Mouse (Mus musculus): ENCODE data around the gene Dapp1. TPM values are rescaled to one million over a fixed set of nuclear protein-coding genes. Genes with fewer than 3 reads are reported as not detected.
"Not testable (repeated sequence)": the region's sequence is repeated elsewhere in the genome, so short reads cannot be mapped to it uniquely, and the experiment has no call there.

Gene Dapp1
- polyA plus RNA-seq, 1 experiment from 2014 or later = 15.4 TPM

GRCm38 (mm10) chr3:137969951-137970350, 11.4 kb downstream of the Dapp1 start:
- Histone ChIP-seq H3K27me3 (ENCODE audit: control insufficient read depth, insufficient read depth, low read length) (no peaks in the 10 kb centered on the region), H3K9ac (ENCODE audit: low read depth, low read length) (0 out of 2 replicates have a peak overlapping the region, but pooled peaks have one; percentile 22), H3K9me3 (replicated peaks; ENCODE audit: control insufficient read depth, low read length) (no peaks in the 10 kb centered on the region), H3K27ac (ENCODE audit: low read depth, low read length) (peak overlapping the region; percentile 41), H3K4me2 (peak overlapping the region; percentile 45), H3K4me3 (ENCODE audit: low read depth, low read length) (no peak overlapping the region), H3K36me3 (ENCODE audit: control insufficient read depth, insufficient read depth, low read length) (no peaks in the 10 kb centered on the region), H3K4me1 (ENCODE audit: control insufficient read depth, insufficient read depth, low read length) (peaks cover 14% of the 10 kb centered on the region)
- WGBS (ENCODE audit: insufficient replicate concordance) = 49% methylated on average over 12 of the region's 12 CpGs
- no peak for ATAC-seq (replicated peaks; ENCODE audit: insufficient number of reproducible peaks, low FRiP score, low TSS enrichment)

GRCm38 (mm10) chr3:137968820-137969486, 12.4 kb downstream of the Dapp1 start:
- Histone ChIP-seq H3K9me3 (replicated peaks; ENCODE audit: control insufficient read depth, low read length) (no peaks in the 10 kb centered on the region), H3K4me2 (peak overlapping the region; percentile 48), H3K27ac (ENCODE audit: low read depth, low read length) (peak overlapping the region; percentile 80), H3K27me3 (ENCODE audit: control insufficient read depth, insufficient read depth, low read length) (no peaks in the 10 kb centered on the region), H3K9ac (ENCODE audit: low read depth, low read length) (no peak overlapping the region), H3K4me1 (ENCODE audit: control insufficient read depth, insufficient read depth, low read length) (peaks cover 16% of the 10 kb centered on the region), H3K36me3 (ENCODE audit: control insufficient read depth, insufficient read depth, low read length) (no peaks in the 10 kb centered on the region), H3K4me3 (ENCODE audit: low read depth, low read length) (no peak overlapping the region)
- 34% methylated on average over 9 of the region's 9 CpGs for whole genome bisulfite sequencing (ENCODE audit: insufficient replicate concordance)
- no peak for ATAC-seq (replicated peaks; ENCODE audit: insufficient number of reproducible peaks, low FRiP score, low TSS enrichment)

- Histone ChIP-seq H3K27ac (ENCODE audit: low read depth, low read length) (peak overlapping the region; percentile 80), H3K9ac (ENCODE audit: low read depth, low read length) (0 out of 2 replicates have a peak overlapping the region, but pooled peaks have one; percentile 49), H3K4me3 (ENCODE audit: low read depth, low read length) (no peak overlapping the region), H3K4me2 (peak overlapping the region; percentile 48), H3K4me1 (ENCODE audit: control insufficient read depth, insufficient read depth, low read length) (peaks cover 16% of the 10 kb centered on the region), H3K9me3 (replicated peaks; ENCODE audit: control insufficient read depth, low read length) (no peaks in the 10 kb centered on the region), H3K27me3 (ENCODE audit: control insufficient read depth, insufficient read depth, low read length) (no peaks in the 10 kb centered on the region), H3K36me3 (ENCODE audit: control insufficient read depth, insufficient read depth, low read length) (no peaks in the 10 kb centered on the region)
- 42% methylated on average over 14 of the region's 14 CpGs for WGBS (ENCODE audit: insufficient replicate concordance)
- peak; percentile 58 for ATAC-seq (replicated peaks; ENCODE audit: insufficient number of reproducible peaks, low FRiP score, low TSS enrichment)
Observed at GRCm38 (mm10) chr3:137968105-137968819, 13.1 kb downstream of the Dapp1 start.

GRCm38 (mm10) chr3:137964014-137964413, 17.3 kb downstream of the Dapp1 start:
- 69% methylated on average over 1 of the region's 1 CpGs for WGBS (ENCODE audit: insufficient replicate concordance)
- not testable (repeated sequence) for H3K4me3 ChIP-seq (ENCODE audit: low read depth, low read length); H3K27ac ChIP-seq (ENCODE audit: low read depth, low read length); ATAC-seq (replicated peaks; ENCODE audit: insufficient number of reproducible peaks, low FRiP score, low TSS enrichment); H3K27me3 ChIP-seq (ENCODE audit: control insufficient read depth, insufficient read depth, low read length); H3K4me2 ChIP-seq; H3K36me3 ChIP-seq (ENCODE audit: control insufficient read depth, insufficient read depth, low read length); H3K9me3 ChIP-seq (replicated peaks; ENCODE audit: control insufficient read depth, low read length); H3K9ac ChIP-seq (ENCODE audit: low read depth, low read length)
- H3K4me1 ChIP-seq (ENCODE audit: control insufficient read depth, insufficient read depth, low read length) = peaks cover 17% of the 10 kb centered on the region

GRCm38 (mm10) chr3:137963508-137963907, 17.8 kb downstream of the Dapp1 start:
- Histone ChIP-seq H3K4me1 (ENCODE audit: control insufficient read depth, insufficient read depth, low read length) (peaks cover 16% of the 10 kb centered on the region), H3K27me3 (ENCODE audit: control insufficient read depth, insufficient read depth, low read length) (no peaks in the 10 kb centered on the region), H3K27ac (ENCODE audit: low read depth, low read length) (no peak overlapping the region), H3K4me2 (no peak overlapping the region), H3K36me3 (ENCODE audit: control insufficient read depth, insufficient read depth, low read length) (no peaks in the 10 kb centered on the region), H3K4me3 (ENCODE audit: low read depth, low read length) (no peak overlapping the region), H3K9me3 (replicated peaks; ENCODE audit: control insufficient read depth, low read length) (no peaks in the 10 kb centered on the region), H3K9ac (ENCODE audit: low read depth, low read length) (no peak overlapping the region)
- WGBS (ENCODE audit: insufficient replicate concordance) = 62% methylated on average over 8 of the region's 8 CpGs
- no peak for ATAC-seq (replicated peaks; ENCODE audit: insufficient number of reproducible peaks, low FRiP score, low TSS enrichment)

- H3K9me3 ChIP-seq (replicated peaks; ENCODE audit: control insufficient read depth, low read length) = no peaks in the 10 kb centered on the region
- H3K9ac ChIP-seq (ENCODE audit: low read depth, low read length) = no peak overlapping the region
- H3K4me3 ChIP-seq (ENCODE audit: low read depth, low read length) = no peak overlapping the region
- peak; percentile 59; the same call in 1 of the 2 replicates for ATAC-seq (replicated peaks; ENCODE audit: insufficient number of reproducible peaks, low FRiP score, low TSS enrichment)
- H3K4me1 ChIP-seq (ENCODE audit: control insufficient read depth, insufficient read depth, low read length) = peaks cover 14% of the 10 kb centered on the region
- no peak overlapping the region for H3K27ac ChIP-seq (ENCODE audit: low read depth, low read length)
- no peaks in the 10 kb centered on the region for H3K36me3 ChIP-seq (ENCODE audit: control insufficient read depth, insufficient read depth, low read length)
- no peaks in the 10 kb centered on the region for H3K27me3 ChIP-seq (ENCODE audit: control insufficient read depth, insufficient read depth, low read length)
- no peak overlapping the region for H3K4me2 ChIP-seq
- WGBS (ENCODE audit: insufficient replicate concordance) = 40% methylated on average over 8 of the region's 8 CpGs
Observed at GRCm38 (mm10) chr3:137961736-137962385, 19.5 kb downstream of the Dapp1 start.

- Histone ChIP-seq H3K27me3 (ENCODE audit: control insufficient read depth, insufficient read depth, low read length) (no peaks in the 10 kb centered on the region), H3K4me3 (ENCODE audit: low read depth, low read length) (no peak overlapping the region), H3K4me2 (no peak overlapping the region), H3K27ac (ENCODE audit: low read depth, low read length) (no peak overlapping the region), H3K9me3 (replicated peaks; ENCODE audit: control insufficient read depth, low read length) (no peaks in the 10 kb centered on the region), H3K9ac (ENCODE audit: low read depth, low read length) (no peak overlapping the region), H3K36me3 (ENCODE audit: control insufficient read depth, insufficient read depth, low read length) (no peaks in the 10 kb centered on the region), H3K4me1 (ENCODE audit: control insufficient read depth, insufficient read depth, low read length) (peaks cover 15% of the 10 kb centered on the region; the same call in 1 of the 2 replicates)
- WGBS (ENCODE audit: insufficient replicate concordance) = 71% methylated on average over 4 of the region's 4 CpGs
- ATAC-seq (replicated peaks; ENCODE audit: insufficient number of reproducible peaks, low FRiP score, low TSS enrichment) = no peak
Observed at GRCm38 (mm10) chr3:137959456-137959855, 21.9 kb downstream of the Dapp1 start.

- Histone ChIP-seq H3K4me1 (ENCODE audit: control insufficient read depth, insufficient read depth, low read length) (peaks cover 17% of the 10 kb centered on the region), H3K4me3 (ENCODE audit: low read depth, low read length) (no peak overlapping the region), H3K27ac (ENCODE audit: low read depth, low read length) (no peak overlapping the region), H3K9ac (ENCODE audit: low read depth, low read length) (no peak overlapping the region), H3K9me3 (replicated peaks; ENCODE audit: control insufficient read depth, low read length) (no peaks in the 10 kb centered on the region), H3K27me3 (ENCODE audit: control insufficient read depth, insufficient read depth, low read length) (no peaks in the 10 kb centered on the region), H3K36me3 (ENCODE audit: control insufficient read depth, insufficient read depth, low read length) (no peaks in the 10 kb centered on the region), H3K4me2 (no peak overlapping the region)
- WGBS (ENCODE audit: insufficient replicate concordance) = 91% methylated on average over 4 of the region's 4 CpGs
- no peak for ATAC-seq (replicated peaks; ENCODE audit: insufficient number of reproducible peaks, low FRiP score, low TSS enrichment)
Observed at GRCm38 (mm10) chr3:137958352-137958751, 23.0 kb downstream of the Dapp1 start.

Measured in heart, embryonic 11.5 days (tissue).